Mouse (Mus musculus): ENCODE data around the gene Mettl14.
"Not testable (repeated sequence)": the region's sequence is repeated elsewhere in the genome, so short reads cannot be mapped to it uniquely, and the experiment has no call there.

Mettl14 gene

DNA sequence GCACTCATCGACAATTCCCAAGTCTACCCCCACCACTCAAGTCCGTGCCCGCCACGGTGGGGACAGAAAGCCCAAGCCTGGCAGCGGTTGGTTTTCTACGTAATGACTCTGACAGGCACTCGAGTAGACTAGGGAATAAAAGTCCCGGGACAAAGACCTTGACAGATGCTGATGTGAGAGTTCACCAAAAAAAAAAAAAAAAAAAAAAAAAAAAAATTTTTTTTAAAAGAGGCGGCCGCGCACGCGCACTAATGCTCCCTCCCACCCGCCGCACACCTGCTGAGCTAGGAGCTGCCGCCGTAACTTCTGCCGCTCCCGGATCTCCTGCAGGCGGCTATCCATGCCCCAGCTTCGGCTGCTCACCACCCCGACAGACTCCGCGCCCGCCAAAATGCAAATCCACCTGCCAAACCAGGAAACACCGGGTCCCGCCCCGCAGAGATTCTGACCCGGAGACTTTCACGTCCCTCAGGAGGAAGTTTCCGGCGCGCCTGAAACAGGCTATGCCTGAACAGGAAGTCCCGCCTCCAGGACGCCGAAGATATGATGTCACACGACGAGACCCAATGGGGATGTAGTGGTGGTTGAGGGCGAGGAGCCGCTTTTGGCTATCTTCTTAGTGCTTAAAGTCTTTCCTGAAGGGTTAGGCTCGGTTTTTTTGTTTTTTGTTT, at the start of gene Mettl14:
Gene Mettl14, minus strand, starts transcription at position 623 of the 671 bp plus-strand sequence.
- DNase-seq, result peak; percentile 98 to 99

DNA sequence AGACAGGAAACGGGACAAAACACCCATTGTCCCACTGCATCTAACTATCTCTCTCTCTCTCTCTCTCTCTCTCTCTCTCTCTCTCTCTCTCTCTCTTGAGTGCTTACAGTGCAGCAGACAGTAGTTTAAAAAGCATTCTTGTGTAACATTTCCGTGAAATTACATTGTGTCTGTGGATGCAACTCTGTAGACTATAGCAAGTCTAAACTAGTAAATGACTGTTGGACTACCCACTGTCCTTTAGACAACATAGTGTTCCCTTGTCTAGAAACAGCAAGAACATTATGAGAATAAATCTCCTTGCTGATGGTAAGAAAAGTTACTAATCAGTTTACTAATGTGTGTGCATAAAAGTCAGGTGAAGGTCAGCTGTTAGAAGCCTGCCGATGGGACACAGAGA, 47.5 kb upstream of the Mettl14 start:
- no peak for DNase-seq

GRCm38 (mm10) chr3:123431951-123432674, 46.2 kb upstream of the Mettl14 start:
- DNase-seq, result no peak

DNA sequence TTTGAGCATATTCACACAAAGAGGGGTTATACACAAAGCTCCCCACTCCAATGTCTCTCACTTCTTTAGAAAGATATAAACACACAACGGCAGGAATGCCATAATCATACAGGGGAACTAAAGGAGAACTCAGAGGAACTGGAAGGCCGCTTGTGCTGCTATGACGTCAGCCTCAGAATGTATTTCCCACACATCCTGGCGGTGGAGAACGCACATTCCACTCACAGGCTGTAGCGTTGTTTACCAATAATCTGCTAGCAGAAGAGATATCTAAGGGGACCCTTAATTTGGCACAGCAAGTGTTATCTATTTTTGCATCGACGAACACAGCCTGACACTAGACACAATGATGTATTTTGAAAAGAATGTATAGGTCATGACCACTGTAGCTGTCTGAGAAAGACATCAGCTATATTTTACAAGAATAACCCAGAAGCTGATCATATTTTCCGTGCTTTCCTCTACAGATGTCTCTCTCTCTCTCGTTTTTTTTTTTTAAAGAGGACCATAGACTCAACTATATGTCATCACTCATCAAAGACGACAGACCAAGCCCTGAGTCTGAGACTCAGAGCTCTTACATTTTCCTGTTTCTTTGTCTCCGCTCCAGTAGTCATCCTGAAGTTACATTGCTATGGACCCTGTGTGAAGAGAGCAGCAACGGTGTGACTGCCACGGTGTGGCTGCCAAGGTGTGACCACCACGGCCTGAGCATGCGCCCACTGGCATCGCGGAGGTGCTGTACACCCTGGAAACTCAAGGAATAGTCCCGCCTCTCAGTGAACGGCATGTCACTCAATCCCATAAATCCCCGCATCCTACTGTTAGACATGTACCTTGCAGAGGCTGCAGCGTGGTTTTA, 43.9 kb upstream of the Mettl14 start:
- no peak for DNase-seq

GRCm38 (mm10) chr3:123428005-123428404, 42.1 kb upstream of the Mettl14 start:
- DNase-seq, result no peak

GRCm38 (mm10) chr3:123425647-123426046, 39.7 kb upstream of the Mettl14 start:
- no peak for DNase-seq

- no peak for DNase-seq
These were observed 27.3 kb upstream of the Mettl14 start for GRCm38 (mm10) chr3:123413173-123413572.

- no peak for DNase-seq
These were observed 26.1 kb upstream of the Mettl14 start for GRCm38 (mm10) chr3:123411821-123412578.

- DNase-seq, result no peak
These were observed 19.0 kb upstream of the Mettl14 start for GRCm38 (mm10) chr3:123404945-123405344.

- DNase-seq, result no peak
These were observed 11.9 kb upstream of the Mettl14 start for GRCm38 (mm10) chr3:123397562-123398481.

DNA sequence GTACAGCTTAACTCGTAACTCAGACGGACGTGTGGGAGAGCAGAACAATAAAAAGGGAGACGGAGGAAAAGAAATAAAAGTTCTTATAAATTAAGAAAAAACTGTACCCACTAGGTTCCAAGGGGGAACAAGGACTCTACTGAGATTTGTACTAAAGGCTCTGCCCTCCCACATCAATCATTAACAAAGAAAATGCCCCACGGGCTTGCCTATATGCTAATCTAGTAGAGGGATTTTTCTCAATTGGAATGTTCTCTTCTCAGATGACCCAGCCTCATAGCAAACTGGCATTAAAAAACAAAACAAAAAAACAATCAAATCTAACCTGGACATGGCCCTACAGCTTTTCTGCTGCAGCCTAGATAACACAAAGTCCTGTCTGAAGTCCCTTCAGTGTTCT, 9.7 kb upstream of the Mettl14 start:
- DNase-seq, result peak; percentile 57 to 69

DNA sequence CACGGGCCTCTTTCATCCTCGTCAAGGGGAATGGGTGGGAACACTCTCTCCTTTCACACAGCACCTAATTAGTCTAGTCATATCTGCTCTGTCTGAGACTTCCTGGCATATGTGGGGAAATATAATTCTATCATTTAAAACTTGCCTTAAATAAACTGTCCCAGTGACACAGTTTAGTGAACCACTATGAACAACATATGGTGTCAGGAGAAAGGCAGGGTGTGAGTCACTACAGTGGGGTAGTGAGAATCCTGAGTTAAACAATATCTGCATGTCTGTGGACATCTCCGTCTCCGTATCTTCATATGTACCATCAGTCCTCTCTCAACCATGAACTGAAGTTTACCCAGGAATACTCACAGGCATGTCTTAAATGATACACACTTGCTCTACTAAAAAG, 5.3 kb upstream of the Mettl14 start:
- no peak for DNase-seq

GRCm38 (mm10) chr3:123386157-123386780, 361 bp upstream of the Mettl14 start:
- peak in 1 of 2 experiments; percentile 5 for DNase-seq

- DNase-seq, result no peak
These were observed 806 bp downstream of the Mettl14 start for GRCm38 (mm10) chr3:123385118-123385485.

GRCm38 (mm10) chr3:123384435-123384834, 1.5 kb downstream of the Mettl14 start:
- DNase-seq, result no peak

GRCm38 (mm10) chr3:123376562-123376961, 9.3 kb downstream of the Mettl14 start:
- no peak for DNase-seq

GRCm38 (mm10) chr3:123371766-123372535, 14.0 kb downstream of the Mettl14 start:
- DNase-seq, result peak; percentile 72 to 76

DNA sequence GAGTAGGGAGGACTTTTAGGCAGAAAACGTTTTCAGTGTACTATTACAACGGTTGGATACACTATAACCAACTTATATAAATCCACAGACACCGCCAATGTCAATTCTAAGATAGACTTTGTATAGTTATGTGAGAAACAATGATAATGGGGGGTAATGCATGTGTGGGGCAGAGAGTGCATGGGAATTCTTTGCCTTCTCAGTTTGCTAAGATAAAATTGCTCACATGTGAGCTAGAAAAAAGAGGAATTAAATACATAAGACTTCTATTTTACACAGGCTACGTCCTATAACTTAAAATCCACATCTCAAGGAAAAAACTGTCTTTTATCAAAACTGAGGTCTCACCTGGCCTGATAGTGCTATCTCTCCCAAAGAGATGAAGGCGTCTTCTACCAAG, 15.0 kb downstream of the Mettl14 start:
- DNase-seq, result no peak

- DNase-seq, result no peak
These were observed 16.7 kb downstream of the Mettl14 start for GRCm38 (mm10) chr3:123369161-123369560.

DNA sequence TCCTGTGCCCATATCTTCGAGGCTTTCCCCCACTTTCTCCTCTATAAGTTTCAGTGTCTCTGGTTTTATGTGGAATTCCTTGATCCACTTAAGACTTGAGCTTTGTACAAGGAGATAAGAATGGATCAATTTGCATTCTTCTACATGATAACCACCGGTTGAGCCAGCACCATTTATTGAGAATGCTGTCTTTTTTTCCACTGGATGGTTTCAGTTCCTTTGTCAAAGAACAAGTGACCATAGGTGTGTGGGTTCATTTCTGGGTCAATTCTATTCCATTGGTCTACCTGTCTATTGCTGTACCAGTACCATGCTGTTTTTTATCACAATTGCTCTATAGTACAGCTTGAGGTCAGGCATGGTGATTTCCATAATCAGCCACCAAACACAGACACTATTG, 19.1 kb downstream of the Mettl14 start:
- not testable (repeated sequence) for DNase-seq
